Mouse (Mus musculus): ENCODE measurements at regions not wholly inside any gene's neighbourhood (a gene's known extent, or its start where the extent isn't known, plus 50 kb on each side); places are given as distances from the start of the nearest gene placed in this dataset.

DNA sequence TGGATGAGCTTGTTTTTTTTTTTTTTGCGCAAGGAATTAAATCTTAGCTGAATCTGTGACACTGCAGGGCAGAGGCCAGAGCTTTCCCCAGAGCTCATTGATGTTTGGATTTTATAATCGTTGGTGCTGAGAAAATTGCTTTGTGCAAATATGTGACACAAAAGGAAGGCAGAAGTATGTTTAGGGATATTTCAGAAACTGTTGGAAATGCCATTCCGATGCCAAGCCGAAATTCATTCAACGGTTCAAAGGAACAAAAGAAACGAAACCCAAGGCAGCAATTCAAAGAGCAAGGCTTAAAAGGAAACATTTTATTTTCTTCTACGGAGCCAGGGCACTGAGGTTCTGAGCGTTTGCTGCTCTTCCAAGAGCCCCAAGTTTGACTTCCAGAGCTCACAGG is 302.2 kb downstream of the 1500009L16Rik start:
- no peak for DNase-seq (ENCODE audit: low spot score in 2 of 2)

- peak in 1 of 2 experiments; percentile 10 for DNase-seq (ENCODE audit: low spot score in 2 of 2)
These were observed 304.1 kb downstream of the 1500009L16Rik start for GRCm38 (mm10) chr10:84026798-84027197.

- DNase-seq (ENCODE audit: low spot score in 2 of 2), result no peak
These were observed 313.6 kb downstream of the 1500009L16Rik start for GRCm38 (mm10) chr10:84036131-84036877.

- DNase-seq (ENCODE audit: low spot score in 2 of 2), result no peak
These were observed 326.0 kb downstream of the 1500009L16Rik start for GRCm38 (mm10) chr10:84048706-84049105.

DNA sequence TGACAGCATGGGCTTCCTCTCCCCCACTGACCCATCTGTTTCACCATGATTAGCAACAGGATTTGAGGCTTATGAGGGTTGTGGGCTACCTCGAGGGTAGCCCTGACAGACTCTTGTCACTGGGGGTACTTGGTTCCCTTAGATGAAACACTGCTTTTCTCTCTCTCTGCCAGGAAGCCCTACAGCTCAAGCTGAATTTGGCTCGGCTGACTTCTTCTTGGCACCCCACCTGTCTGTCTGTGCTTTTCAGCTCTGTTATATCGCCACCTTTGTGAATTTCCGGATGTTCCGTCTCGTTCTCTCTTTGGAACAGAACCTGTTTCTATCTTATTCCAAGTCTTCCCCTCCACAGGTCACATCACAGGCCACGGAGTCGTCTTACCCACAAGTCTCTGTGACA is 330.0 kb downstream of the 1500009L16Rik start:
- DNase-seq (ENCODE audit: low spot score in 2 of 2), result no peak

DNA sequence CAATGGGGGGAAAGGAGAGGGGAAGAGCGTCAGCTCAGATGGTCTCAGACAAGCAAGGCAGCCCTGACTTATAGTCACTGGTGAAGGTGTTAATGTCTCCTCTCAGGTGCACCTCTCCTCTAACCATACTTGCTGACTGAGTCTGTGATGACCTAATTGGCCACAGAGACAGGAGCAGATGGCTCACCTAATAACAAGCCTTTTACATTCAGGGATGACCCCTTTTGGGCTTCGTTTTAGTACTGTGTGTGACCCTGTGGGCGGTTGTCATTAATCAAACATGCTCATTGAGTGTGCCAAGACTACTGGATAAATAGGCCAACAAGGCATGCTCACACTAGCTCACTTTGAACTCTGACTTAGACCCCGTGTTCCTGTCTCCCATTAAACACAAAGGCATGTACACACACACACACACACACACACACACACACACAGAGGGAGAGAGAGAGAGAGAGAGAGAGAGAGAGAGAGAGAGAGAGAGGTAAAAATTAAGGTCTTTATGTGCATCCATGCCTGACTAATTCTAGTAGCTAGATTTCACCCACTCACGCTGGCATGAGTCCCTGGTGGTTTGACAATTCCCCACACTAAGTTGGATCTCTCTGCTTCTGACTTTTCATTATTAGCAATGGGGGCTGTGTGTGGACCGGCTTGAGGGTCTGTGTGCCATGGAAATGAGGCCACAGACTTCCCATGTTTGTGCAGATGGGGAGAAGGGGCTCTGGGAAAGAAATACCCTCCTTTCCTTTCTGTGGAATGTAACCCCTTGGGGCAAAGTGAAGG is 332.1 kb downstream of the 1500009L16Rik start:
- DNase-seq (ENCODE audit: low spot score in 2 of 2), result peak in 1 of 2 experiments; percentile 39

DNA sequence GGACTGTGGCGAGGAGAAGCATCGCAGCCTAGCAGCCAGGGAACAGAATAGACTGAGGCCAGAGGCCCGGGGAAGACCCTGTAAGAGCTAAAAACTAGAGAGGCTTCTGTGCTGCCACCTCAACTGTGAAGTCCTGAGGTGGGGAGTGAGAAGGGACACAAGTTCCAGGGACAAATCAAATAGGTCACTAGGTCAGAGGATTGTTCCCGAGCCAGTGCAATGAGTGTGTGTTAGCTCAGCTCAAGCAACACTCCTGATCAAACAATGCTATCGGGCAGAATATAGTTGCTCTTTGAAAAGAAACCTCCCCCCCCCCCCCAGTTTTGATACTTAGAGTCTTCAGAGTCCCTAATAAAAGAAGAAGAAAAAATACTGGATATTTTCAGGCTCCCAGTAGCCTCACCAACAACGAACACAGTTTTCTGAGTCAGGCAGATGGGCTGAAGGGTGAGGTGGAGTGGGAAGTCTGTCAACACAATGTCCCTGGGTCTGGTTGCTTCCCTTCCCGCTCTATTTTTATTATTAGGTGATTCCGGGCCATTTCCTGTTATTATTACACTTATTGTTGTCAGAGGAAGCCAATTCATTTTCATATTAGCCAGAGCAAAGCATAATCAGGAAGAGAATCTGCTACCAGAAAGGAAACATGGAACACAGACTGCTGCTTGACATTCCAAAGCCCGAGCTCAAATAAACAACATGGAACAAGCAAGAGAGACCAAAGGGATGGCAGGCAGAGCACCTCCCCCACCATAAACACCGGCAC is 332.9 kb downstream of the 1500009L16Rik start:
- no peak for DNase-seq (ENCODE audit: low spot score in 2 of 2)

DNA sequence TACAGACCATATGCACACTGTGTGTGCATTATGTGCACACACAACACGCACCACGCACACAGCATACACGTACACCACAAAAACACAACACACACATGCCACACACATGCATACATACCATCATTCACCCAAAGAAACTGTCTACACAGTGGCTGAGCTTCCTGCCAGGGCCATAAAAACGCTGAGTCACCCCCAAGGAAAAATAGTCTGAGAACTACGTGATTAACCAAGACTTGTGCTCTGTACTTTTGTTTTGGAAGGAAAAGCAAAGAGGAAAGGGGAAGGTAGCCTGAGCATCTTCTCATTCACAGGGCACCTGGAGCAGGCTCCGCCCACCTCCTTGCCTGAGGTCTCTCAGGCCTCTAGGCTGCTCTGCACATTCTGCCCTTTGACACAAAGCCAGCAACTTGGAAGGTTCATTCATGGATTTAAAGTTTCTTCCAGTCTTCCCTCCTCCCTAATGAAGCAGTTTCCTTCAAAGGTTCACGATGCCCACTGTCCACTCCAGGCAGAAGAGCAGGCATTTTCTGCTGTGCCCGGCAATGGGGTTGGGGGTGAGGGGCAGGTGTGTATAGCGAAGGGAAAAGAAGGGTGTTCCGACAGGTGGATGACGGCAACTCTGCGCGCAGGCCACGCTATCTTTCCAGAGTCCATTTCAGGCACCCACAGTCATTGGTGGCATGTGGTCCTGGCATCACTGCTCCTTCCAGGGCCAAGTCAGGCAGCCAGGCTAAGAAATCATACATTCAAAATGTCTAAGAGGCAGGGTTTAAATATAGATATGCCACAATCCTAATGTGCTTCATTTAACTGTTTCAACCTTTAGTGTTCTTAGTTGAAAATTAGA is 333.9 kb downstream of the 1500009L16Rik start:
- no peak for DNase-seq (ENCODE audit: low spot score in 2 of 2)

GRCm38 (mm10) chr10:84058301-84058700 is 335.6 kb downstream of the 1500009L16Rik start:
- DNase-seq (ENCODE audit: low spot score in 2 of 2), result no peak

GRCm38 (mm10) chr10:84059646-84060491 is 337.2 kb downstream of the 1500009L16Rik start:
- no peak for DNase-seq (ENCODE audit: low spot score in 2 of 2)

DNA sequence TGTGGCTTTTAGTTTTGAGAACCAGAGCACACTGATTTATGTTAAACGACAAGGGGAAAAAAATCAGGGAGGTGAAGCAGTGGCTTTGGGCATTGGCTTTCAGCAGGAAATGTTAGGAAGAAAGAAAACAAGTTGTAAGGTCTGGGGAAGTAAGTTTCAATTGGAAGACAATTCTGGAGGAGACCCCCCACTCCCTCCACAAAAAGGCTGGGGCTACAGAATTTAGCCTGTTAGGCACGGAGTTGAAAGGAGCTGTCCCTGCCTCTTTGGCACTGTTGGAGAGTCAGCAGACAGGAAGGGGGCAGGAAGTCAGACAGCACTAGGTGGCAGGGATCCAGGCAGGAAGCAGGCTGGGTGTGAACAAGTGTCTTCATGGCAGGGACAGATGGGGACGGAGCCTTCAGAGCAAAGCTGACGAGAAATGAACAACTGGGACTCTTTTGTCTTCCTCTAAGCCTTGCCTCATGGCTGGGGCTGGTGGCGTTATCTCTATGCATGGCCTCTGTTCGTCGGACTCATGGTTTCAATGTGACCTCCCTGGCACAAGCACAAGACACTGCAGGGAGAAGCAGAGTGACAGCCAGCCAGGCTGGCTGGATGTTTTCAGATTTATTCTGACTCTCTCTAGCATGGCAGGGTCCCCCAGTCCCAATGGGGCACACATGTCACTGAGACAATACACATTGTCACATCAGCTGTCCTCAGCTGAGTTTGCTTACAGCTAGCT is 338.0 kb downstream of the 1500009L16Rik start:
- DNase-seq (ENCODE audit: low spot score in 2 of 2), result peak; percentile 73 to 84

DNA sequence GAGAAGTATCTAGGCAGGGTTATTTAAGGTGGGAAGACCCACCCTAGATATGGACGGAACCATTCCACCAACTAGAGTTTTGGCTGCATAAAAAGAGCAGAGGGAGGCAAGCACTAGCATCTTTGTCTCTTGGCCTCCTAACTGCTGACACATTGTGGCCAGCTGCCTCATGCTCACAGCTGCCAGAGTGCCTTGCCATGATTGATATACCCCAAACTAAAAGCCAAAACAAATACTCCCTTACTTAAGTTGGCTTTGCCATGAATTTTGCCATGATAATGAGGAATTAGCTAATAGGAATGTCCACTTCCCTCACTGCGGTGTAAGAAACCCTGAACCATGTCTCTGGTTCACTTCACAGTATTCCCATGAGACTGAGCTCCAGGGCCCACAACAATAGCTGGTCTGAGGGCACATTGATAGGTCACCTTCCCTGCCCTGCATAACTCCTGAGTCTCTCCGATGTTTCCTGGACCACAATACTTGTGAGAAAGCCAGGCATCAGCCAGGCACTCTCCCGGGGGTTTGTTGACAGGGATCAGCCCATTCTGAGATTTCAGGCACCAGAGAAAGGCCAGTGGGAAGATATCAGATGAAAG is 344.5 kb downstream of the 1500009L16Rik start:
- DNase-seq (ENCODE audit: low spot score in 2 of 2), result no peak

- DNase-seq (ENCODE audit: low spot score in 2 of 2), result no peak
These were observed 347.1 kb downstream of the 1500009L16Rik start for GRCm38 (mm10) chr10:84069806-84070205.

GRCm38 (mm10) chr10:84072866-84073483 is 350.3 kb downstream of the 1500009L16Rik start:
- DNase-seq (ENCODE audit: low spot score in 2 of 2), result no peak

DNA sequence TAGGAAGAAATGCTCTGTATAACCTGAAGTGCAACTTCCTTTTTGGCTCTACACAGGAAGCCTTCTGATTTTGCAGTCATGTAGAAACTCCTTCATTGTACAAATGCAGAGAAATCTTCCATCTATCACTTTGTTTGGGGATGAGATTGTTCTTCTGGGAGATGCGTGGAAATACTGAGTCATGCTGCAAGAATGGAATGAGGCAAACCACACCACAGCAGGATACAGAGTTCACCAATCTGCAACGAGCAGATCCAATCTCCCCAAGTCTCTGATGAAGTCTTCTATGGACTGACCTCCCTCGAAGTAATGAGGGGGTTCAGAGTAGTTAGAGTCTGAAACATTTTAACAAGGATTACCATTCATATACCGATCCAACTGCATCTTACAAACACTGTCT is 352.9 kb downstream of the 1500009L16Rik start:
- DNase-seq (ENCODE audit: low spot score in 2 of 2), result no peak

GRCm38 (mm10) chr10:84080236-84080635 is 357.6 kb downstream of the 1500009L16Rik start:
- no peak for DNase-seq (ENCODE audit: low spot score in 2 of 2)

DNA sequence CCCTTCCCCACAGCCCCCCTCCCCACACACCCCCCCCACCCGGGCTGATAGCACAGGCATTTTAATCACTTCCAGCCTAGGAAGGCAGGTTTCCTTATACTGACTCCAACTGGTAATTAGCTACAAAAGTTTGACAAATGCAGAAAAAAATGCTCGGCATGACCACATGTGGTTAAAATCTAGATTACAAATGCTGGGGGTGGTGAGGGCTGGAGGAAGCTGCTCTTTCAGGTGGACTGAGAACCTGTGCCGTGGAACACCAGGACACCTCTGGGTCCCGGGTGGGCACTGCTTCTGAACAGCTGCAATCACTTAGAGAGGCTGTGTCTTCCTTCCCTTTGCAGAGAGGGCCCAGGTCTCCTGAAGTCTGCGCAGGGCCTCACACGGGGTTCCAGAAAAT is 358.7 kb downstream of the Nuak1 start:
- DNase-seq (ENCODE audit: low spot score in 2 of 2), result no peak

- DNase-seq (ENCODE audit: low spot score in 2 of 2), result no peak
These were observed 352.9 kb downstream of the Nuak1 start for GRCm38 (mm10) chr10:84087528-84087927.

GRCm38 (mm10) chr10:84087929-84088328 is 352.5 kb downstream of the Nuak1 start:
- DNase-seq (ENCODE audit: low spot score in 2 of 2), result no peak

All from left cerebral cortex, adult 9 months (tissue).